Mouse (Mus musculus) liver, embryonic 14.5 days (tissue): ENCODE measurements around the gene Selenon. TPM values are rescaled to one million over a fixed set of nuclear protein-coding genes. Genes with fewer than 3 reads are reported as not detected.

Experiments
- ATAC-seq: fragments of 200-750 bp; cut with Nextera tagmentation; 2 replicates; pipeline ENCODE4 v1.8.0; 2017; ENCODE audit warnings: moderate number of reproducible peaks, mild to moderate bottlenecking, moderate library complexity; ENCODE audit not compliant: insufficient read depth
- DNase-seq, 3 experiments: peaks; one replicate each; pipeline ENCODE4 v3.0.0-alpha.2; 2012 to 2013; ENCODE audit warnings: low read depth in 3 of 3, low spot score in 3 of 3
- H3K27ac ChIP-seq: fragments of 300-500 bp; sonication (generic); 2 replicates; pipeline ENCODE4 v1.5.1; 2014; ENCODE audit warnings: moderate library complexity, mild to moderate bottlenecking, control low read depth, inconsistent platforms
- H3K27me3 ChIP-seq: fragments of 300-500 bp; sonication (generic); 2 replicates; pipeline ENCODE4 v1.6.1; 2014; ENCODE audit warnings: mild to moderate bottlenecking, low read length, moderate library complexity; ENCODE audit not compliant: control insufficient read depth, insufficient read depth
- H3K36me3 ChIP-seq: fragments of 300-500 bp; sonication (generic); replicated peaks from 2 replicates; pipeline ENCODE4 v1.6.1; 2014; ENCODE audit warnings: low read depth; ENCODE audit not compliant: control insufficient read depth, insufficient read depth
- H3K4me1 ChIP-seq, 2 experiments: fragments of 200-500 bp in 1 of 2; fragments of 300-500 bp in 1 of 2; sonication (generic) in 1 of 2; replicated peaks; 2 replicates each; pipeline ENCODE4 v1.6.1; 2012 to 2014; ENCODE audit warnings: antibody characterized with exemption in 1 of 2, inconsistent platforms in 1 of 2, low read length in 1 of 2; ENCODE audit not compliant: control insufficient read depth in 2 of 2, insufficient read depth in 2 of 2
- H3K4me2 ChIP-seq: fragments of 300-500 bp; sonication (generic); 2 replicates; pipeline ENCODE4 v1.6.1; 2014; ENCODE audit warnings: low read depth, mild to moderate bottlenecking, control low read depth, moderate library complexity
- H3K4me3 ChIP-seq, 2 experiments: fragments of 200-500 bp in 1 of 2; fragments of 300-500 bp in 1 of 2; sonication (generic) in 1 of 2; 2 replicates each; pipeline ENCODE4 v1.5.1; 2012 to 2014; ENCODE audit warnings: low read depth in 2 of 2, low read length in 2 of 2, mild to moderate bottlenecking in 2 of 2, control low read depth in 1 of 2, inconsistent platforms in 1 of 2, moderate library complexity in 1 of 2; ENCODE audit not compliant: insufficient read depth in 1 of 2
- H3K9ac ChIP-seq: fragments of 300-500 bp; sonication (generic); replicated peaks from 2 replicates; pipeline ENCODE4 v1.6.1; 2014; ENCODE audit warnings: mild to moderate bottlenecking, control low read depth, moderate library complexity
- H3K9me3 ChIP-seq: fragments of 300-500 bp; sonication (generic); 2 replicates; pipeline ENCODE4 v1.6.1; 2016; ENCODE audit warnings: low read length, mixed read lengths; ENCODE audit not compliant: control insufficient read depth
- CTCF ChIP-seq: IDR thresholded peaks from 2 replicates; pipeline ENCODE4 v1.5.1; 2016; ENCODE audit warnings: antibody characterized with exemption, low read depth, control low read depth
- EP300 ChIP-seq: IDR thresholded peaks from 2 replicates; pipeline ENCODE4 v1.6.1; 2016; ENCODE audit warnings: antibody characterized with exemption, low read depth
- WGBS: fragments of 180-500 bp; shearing (Covaris S2); extraction: QIAGEN DNeasy Blood & Tissue Kit; methylation state at CpG from one replicate; pipeline ENCODE4 v1.1.7; 2014; ENCODE audit not compliant: insufficient replicate concordance; 5-methylcytosine and 5-hydroxymethylcytosine counted together
- polyA plus RNA-seq, 2 experiments: library from polyadenylated mRNA; depleted of rRNA in 1 of 2; stranded (reverse) in 1 of 2; unstranded in 1 of 2; fragments of >200 nt; fragmentation: Nextera tagmentation in 1 of 2; extraction: Ambion mirVana in 1 of 2; gene quantifications; 2 replicates each; pipeline versions ENCODE4 v1.2.1 to v1.2.3; 2012 to 2014

Selenon gene
- polyA plus RNA-seq, 2 experiments = 1.9 to 3.6 TPM

- TF ChIP-seq CTCF = no peak
- TF ChIP-seq EP300 = no peak
- ATAC-seq (no peak), DNase-seq (no peak)
- Histone ChIP-seq H3K36me3 (peaks cover 72% of the 10 kb centered on the region), H3K27me3 (no peaks in the 10 kb centered on the region), H3K4me2 (no peak overlapping the region), H3K9me3 (no peaks in the 10 kb centered on the region), H3K4me3 (no peak overlapping the region), H3K9ac (no peak overlapping the region), H3K27ac (no peak overlapping the region), H3K4me1 (no peaks in the 10 kb centered on the region)
- WGBS = 47% methylated on average over 5 of the region's 5 CpGs
Measured at GRCm38 (mm10) chr4:134526220-134526619, 25.7 kb downstream of the Selenon start.

GRCm38 (mm10) chr4:134525806-134526205 is 26.2 kb downstream of the Selenon start:
- Histone ChIP-seq H3K27ac (no peak overlapping the region), H3K4me3 (no peak overlapping the region), H3K27me3 (no peaks in the 10 kb centered on the region), H3K9ac (no peak overlapping the region), H3K4me1 (no peaks in the 10 kb centered on the region), H3K36me3 (peaks cover 76% of the 10 kb centered on the region), H3K4me2 (no peak overlapping the region), H3K9me3 (no peaks in the 10 kb centered on the region)
- TF ChIP-seq EP300 = no peak
- TF ChIP-seq CTCF = no peak
- ATAC-seq (no peak), DNase-seq (no peak)
- 53% methylated on average over 5 of the region's 5 CpGs for WGBS

GRCm38 (mm10) chr4:134523447-134523846 is 28.5 kb downstream of the Selenon start:
- no peak for TF ChIP-seq EP300
- no peak for TF ChIP-seq CTCF
- ATAC-seq (no peak), DNase-seq (no peak)
- Histone ChIP-seq H3K9me3 (no peaks in the 10 kb centered on the region), H3K4me1 (no peaks in the 10 kb centered on the region), H3K27ac (no peak overlapping the region), H3K36me3 (peaks cover 80% of the 10 kb centered on the region), H3K27me3 (no peaks in the 10 kb centered on the region), H3K4me3 (no peak overlapping the region), H3K9ac (no peak overlapping the region), H3K4me2 (no peak overlapping the region)
- 73% methylated on average over 4 of the region's 4 CpGs for WGBS

- Histone ChIP-seq H3K4me3 (no peak overlapping the region), H3K4me2 (no peak overlapping the region), H3K36me3 (peaks cover 47% of the 10 kb centered on the region), H3K9me3 (no peaks in the 10 kb centered on the region), H3K27me3 (no peaks in the 10 kb centered on the region), H3K4me1 (peaks cover 21 to 28% of the 10 kb centered on the region in 2 experiments), H3K27ac (no peak overlapping the region), H3K9ac (no peak overlapping the region)
- ATAC-seq (no peak), DNase-seq (no peak)
- TF ChIP-seq EP300 (no peak), CTCF (no peak)
Measured at GRCm38 (mm10) chr4:134519281-134519680, 32.7 kb downstream of the Selenon start.

- Histone ChIP-seq H3K4me1 (peaks cover 27 to 36% of the 10 kb centered on the region in 2 experiments), H3K36me3 (peaks cover 42% of the 10 kb centered on the region)
- 84% methylated on average over 4 of the region's 4 CpGs for WGBS
Measured at GRCm38 (mm10) chr4:134518541-134518940, 33.4 kb downstream of the Selenon start.

More at GRCm38 (mm10) chr4:134518541-134518940, 33.4 kb downstream of the Selenon start:
- ATAC-seq (no peak), DNase-seq (no peak)
- TF ChIP-seq CTCF (no peak), EP300 (no peak)
- no peaks in the 10 kb centered on the region for H3K9me3 ChIP-seq
- H3K4me3 ChIP-seq = no peak overlapping the region
- no peaks in the 10 kb centered on the region for H3K27me3 ChIP-seq
- H3K27ac ChIP-seq = no peak overlapping the region
- H3K4me2 ChIP-seq = no peak overlapping the region
- no peak overlapping the region for H3K9ac ChIP-seq
